Mouse (Mus musculus) forebrain, embryonic 14.5 days (tissue): ENCODE measurements at regions not wholly inside any gene's neighbourhood (a gene's known extent, or its start where the extent isn't known, plus 50 kb on each side); places are given as distances from the start of the nearest gene placed in this dataset.
A peak's percentile ranks its signal among the peaks of the same experiment; 100 is the strongest.

Source experiments
- ATAC-seq: fragments of 200-750 bp; cut with Nextera tagmentation; 2 replicates; pipeline ENCODE4 v1.8.0; 2017; ENCODE audit warnings: mild to moderate bottlenecking, moderate library complexity
- DNase-seq: peaks from one replicate; pipeline ENCODE4 v3.0.0-alpha.2; 2015; ENCODE audit warnings: low spot score
- H3K27ac ChIP-seq: fragments of 300-500 bp; sonication (generic); 2 replicates; pipeline ENCODE4 v1.5.1; 2014; ENCODE audit warnings: low read depth, mild to moderate bottlenecking, control low read depth, low read length, moderate library complexity
- H3K27me3 ChIP-seq: fragments of 300-500 bp; sonication (generic); replicated peaks from 2 replicates; pipeline ENCODE4 v1.6.1; 2014; ENCODE audit warnings: low read length, control low read depth, mixed read lengths; ENCODE audit not compliant: control insufficient read depth, insufficient read depth
- H3K36me3 ChIP-seq: fragments of 300-500 bp; sonication (generic); 2 replicates; pipeline ENCODE4 v1.6.1; 2014; ENCODE audit warnings: low read length, control low read depth; ENCODE audit not compliant: control insufficient read depth, insufficient read depth
- H3K4me1 ChIP-seq: fragments of 300-500 bp; sonication (generic); 2 replicates; pipeline ENCODE4 v1.6.1; 2014; ENCODE audit warnings: antibody characterized with exemption, low read length, control low read depth; ENCODE audit not compliant: control insufficient read depth, insufficient read depth
- H3K4me2 ChIP-seq: fragments of 300-500 bp; sonication (generic); 2 replicates; pipeline ENCODE4 v1.6.1; 2014; ENCODE audit warnings: mild to moderate bottlenecking, control low read depth, low read length
- H3K4me3 ChIP-seq: fragments of 300-500 bp; sonication (generic); 2 replicates; pipeline ENCODE4 v1.5.1; 2014; ENCODE audit warnings: low read depth, low read length, control low read depth
- H3K9ac ChIP-seq: fragments of 300-500 bp; sonication (generic); 2 replicates; pipeline ENCODE4 v1.6.1; 2014; ENCODE audit warnings: mild to moderate bottlenecking, low read length, control low read depth, moderate library complexity
- H3K9me3 ChIP-seq: fragments of 300-500 bp; sonication (generic); replicated peaks from 2 replicates; pipeline ENCODE4 v1.6.1; 2016; ENCODE audit warnings: low read length, control low read depth, mixed read lengths; ENCODE audit not compliant: control insufficient read depth
- WGBS: fragments of 180-500 bp; shearing (Covaris S2); extraction: QIAGEN DNeasy Blood & Tissue Kit; methylation state at CpG from one replicate; pipeline ENCODE4 v1.1.7; 2014; 5-methylcytosine and 5-hydroxymethylcytosine counted together

DNA sequence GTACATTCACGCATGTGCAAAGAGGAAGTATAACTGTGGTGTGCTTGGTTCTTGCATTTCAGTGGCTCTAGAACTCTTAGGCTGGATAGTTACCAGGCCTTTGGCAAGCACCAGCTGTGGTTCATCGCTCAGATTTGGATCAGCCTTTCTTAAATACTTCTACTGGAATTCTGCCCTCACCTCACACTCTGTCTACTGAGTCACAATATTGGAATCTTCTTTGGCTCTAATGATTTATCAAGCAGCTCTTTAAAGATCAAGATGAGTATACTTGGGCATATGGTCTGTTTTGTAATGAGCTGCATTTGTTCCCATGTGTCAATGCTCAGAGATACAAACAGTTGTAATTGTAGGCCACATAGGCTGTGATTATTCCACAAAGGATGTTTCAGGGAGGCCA is 197.5 kb downstream of the Icos start:
- no peaks in the 10 kb centered on the region for H3K36me3 ChIP-seq
- DNase-seq (peak; percentile 64), ATAC-seq (no peak)
- no peak overlapping the region for H3K9ac ChIP-seq
- H3K4me3 ChIP-seq, result no peak overlapping the region
- H3K4me1 ChIP-seq, result peaks cover 14% of the 10 kb centered on the region
- H3K27ac ChIP-seq, result no peak overlapping the region
- WGBS, result 80% methylated on average over 2 of the region's 2 CpGs
- no peaks in the 10 kb centered on the region for H3K9me3 ChIP-seq
- H3K27me3 ChIP-seq, result no peaks in the 10 kb centered on the region
- no peak overlapping the region for H3K4me2 ChIP-seq

DNA sequence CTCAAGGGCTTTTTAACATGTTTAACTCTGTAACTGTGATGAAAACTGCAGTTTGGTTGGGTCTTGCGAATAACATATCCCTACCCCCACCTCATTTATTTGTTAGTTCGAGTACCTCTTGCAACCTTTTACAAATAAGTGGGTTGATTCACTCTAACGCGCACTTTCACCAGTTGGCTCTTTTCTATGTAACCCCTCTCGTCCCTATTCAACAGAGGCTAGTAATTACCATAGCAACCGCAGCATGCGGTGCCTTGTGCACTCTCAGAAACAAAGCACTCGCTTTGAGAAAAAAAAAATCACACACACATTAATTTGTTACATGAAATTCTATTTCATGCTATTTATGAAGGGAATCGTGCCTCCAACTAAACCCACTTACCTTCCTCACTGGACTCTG is 201.7 kb downstream of the Icos start:
- ATAC-seq, result peak; percentile 55; the same call in 1 of the 2 replicates
- WGBS, result 2% methylated on average over 9 of the region's 9 CpGs
- DNase-seq, result peak; percentile 80
- H3K4me1 ChIP-seq, result peaks cover 19% of the 10 kb centered on the region
- no peaks in the 10 kb centered on the region for H3K27me3 ChIP-seq
- peak overlapping the region; percentile 33; the same call in 1 of the 2 replicates for H3K9ac ChIP-seq
- H3K27ac ChIP-seq, result peak overlapping the region; percentile 28; the same call in 1 of the 2 replicates
- H3K4me2 ChIP-seq, result peak overlapping the region; percentile 22; the same call in 1 of the 2 replicates
- no peaks in the 10 kb centered on the region for H3K9me3 ChIP-seq
- H3K4me3 ChIP-seq, result no peak overlapping the region
- no peaks in the 10 kb centered on the region for H3K36me3 ChIP-seq

- no peaks in the 10 kb centered on the region for H3K27me3 ChIP-seq
- 0 out of 2 replicates have a peak overlapping the region, but pooled peaks have one; percentile 29 for H3K9ac ChIP-seq
- H3K27ac ChIP-seq, result peak overlapping the region; percentile 40
- no peaks in the 10 kb centered on the region for H3K9me3 ChIP-seq
- ATAC-seq (peak; percentile 92), DNase-seq (peak; percentile 96)
- 22% methylated on average over 15 of the region's 15 CpGs for WGBS
- H3K4me2 ChIP-seq, result peak overlapping the region; percentile 41
- peaks cover 19% of the 10 kb centered on the region for H3K4me1 ChIP-seq
- no peak overlapping the region for H3K4me3 ChIP-seq
- no peaks in the 10 kb centered on the region for H3K36me3 ChIP-seq
Measured at GRCm38 (mm10) chr1:61181099-61181821, 203.5 kb downstream of the Icos start.

DNA sequence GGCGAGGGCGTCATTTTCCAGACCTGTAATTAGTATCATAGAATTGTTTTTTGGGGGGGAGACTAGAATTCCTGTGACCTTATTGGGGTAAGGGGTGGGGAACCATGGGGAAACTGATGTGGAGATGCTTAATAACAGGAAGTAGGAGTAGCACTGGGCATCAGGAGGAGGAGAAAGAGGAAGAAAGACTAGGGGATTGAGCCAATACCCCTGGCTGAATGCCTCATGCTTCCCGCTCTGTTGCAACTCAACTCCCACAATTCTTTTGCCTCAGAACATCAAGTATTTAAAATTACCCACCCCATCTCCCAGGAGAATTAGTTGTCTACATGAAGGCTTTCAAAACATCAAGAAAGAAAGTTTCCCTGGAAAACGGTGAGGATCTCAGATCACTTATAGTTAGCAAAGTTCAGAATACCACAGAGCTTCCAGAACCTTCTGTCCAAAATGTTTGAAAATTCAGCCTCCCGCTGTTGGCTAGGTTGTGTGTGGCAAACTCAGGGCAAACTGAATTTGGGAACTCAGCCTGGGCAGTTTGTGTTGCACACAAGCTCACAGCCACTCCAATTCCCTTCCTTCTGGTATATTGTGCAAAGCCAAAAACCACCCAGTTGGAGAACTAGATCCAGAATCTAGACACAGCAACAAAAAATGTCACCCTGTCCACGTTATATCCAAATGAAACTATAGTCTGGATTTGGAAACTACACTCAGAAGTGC is 209.8 kb downstream of the Icos start:
- Histone ChIP-seq H3K9me3 (no peaks in the 10 kb centered on the region), H3K4me1 (no peaks in the 10 kb centered on the region), H3K4me2 (no peak overlapping the region), H3K27me3 (no peaks in the 10 kb centered on the region), H3K9ac (no peak overlapping the region), H3K4me3 (no peak overlapping the region), H3K27ac (no peak overlapping the region), H3K36me3 (no peaks in the 10 kb centered on the region)
- WGBS, result 85% methylated on average over 6 of the region's 6 CpGs
- DNase-seq, result no peak
- ATAC-seq, result no peak

DNA sequence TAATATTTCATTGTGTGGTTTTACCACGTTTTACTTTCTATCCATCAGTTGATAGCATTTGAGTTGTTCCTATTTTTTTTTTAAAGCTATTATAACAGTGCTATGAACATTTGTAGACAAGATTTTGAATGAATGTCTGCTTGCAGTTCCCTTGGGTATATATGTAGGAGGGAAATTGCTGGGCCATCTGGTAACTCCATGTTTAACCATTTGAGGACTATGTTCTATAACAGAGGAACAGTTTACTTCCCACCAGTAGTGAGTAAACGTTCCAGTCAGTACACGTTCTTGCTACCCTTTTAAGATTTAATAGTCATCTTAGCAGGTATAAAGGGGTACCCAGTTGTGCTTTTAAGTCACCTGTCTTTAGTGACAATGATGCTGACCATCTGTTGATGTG is 213.2 kb downstream of the Icos start:
- Histone ChIP-seq H3K9me3 (no peaks in the 10 kb centered on the region), H3K4me2 (no peak overlapping the region), H3K4me3 (no peak overlapping the region), H3K27ac (no peak overlapping the region), H3K27me3 (no peaks in the 10 kb centered on the region), H3K9ac (no peak overlapping the region), H3K4me1 (no peaks in the 10 kb centered on the region), H3K36me3 (no peaks in the 10 kb centered on the region)
- ATAC-seq (no peak), DNase-seq (no peak)
- 83% methylated on average over 3 of the region's 3 CpGs for WGBS

- no peak overlapping the region for H3K4me2 ChIP-seq
- peaks cover 16% of the 10 kb centered on the region for H3K4me1 ChIP-seq
- H3K36me3 ChIP-seq, result no peaks in the 10 kb centered on the region
- no peaks in the 10 kb centered on the region for H3K9me3 ChIP-seq
- peak overlapping the region; percentile 18; the same call in 1 of the 2 replicates for H3K27ac ChIP-seq
- no peak for ATAC-seq
- H3K9ac ChIP-seq, result no peak overlapping the region
- H3K27me3 ChIP-seq, result no peaks in the 10 kb centered on the region
- 60% methylated on average over 3 of the region's 3 CpGs for WGBS
- peak; percentile 77 for DNase-seq
- no peak overlapping the region for H3K4me3 ChIP-seq
Measured at GRCm38 (mm10) chr1:61198549-61199062, 220.9 kb downstream of the Icos start.

DNA sequence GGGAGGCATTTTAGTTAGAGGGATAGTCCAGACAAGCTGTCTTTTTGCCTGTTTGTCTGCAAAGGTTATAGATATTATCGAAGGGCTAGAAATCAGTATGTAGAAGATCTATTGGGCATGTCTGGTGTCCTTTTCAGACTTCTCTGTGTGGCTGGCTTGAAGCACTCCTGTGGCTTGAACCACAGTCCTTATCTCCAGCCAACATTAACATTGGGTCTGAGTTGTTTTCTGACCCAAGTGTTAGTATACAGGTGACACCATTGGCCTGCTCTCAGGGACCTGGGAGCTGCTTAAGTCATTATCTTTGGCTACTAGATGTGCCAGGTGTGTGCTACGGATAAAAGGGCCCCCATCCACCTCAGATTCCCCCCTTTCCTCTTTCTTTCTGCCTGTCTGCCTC is 223.3 kb downstream of the Icos start:
- Histone ChIP-seq H3K4me3 (no peak overlapping the region), H3K27ac (no peak overlapping the region), H3K27me3 (no peaks in the 10 kb centered on the region), H3K36me3 (no peaks in the 10 kb centered on the region), H3K9me3 (no peaks in the 10 kb centered on the region), H3K4me1 (peaks cover 22% of the 10 kb centered on the region), H3K9ac (no peak overlapping the region), H3K4me2 (no peak overlapping the region)
- DNase-seq (no peak), ATAC-seq (no peak)
- WGBS, result 78% methylated on average over 2 of the region's 2 CpGs

DNA sequence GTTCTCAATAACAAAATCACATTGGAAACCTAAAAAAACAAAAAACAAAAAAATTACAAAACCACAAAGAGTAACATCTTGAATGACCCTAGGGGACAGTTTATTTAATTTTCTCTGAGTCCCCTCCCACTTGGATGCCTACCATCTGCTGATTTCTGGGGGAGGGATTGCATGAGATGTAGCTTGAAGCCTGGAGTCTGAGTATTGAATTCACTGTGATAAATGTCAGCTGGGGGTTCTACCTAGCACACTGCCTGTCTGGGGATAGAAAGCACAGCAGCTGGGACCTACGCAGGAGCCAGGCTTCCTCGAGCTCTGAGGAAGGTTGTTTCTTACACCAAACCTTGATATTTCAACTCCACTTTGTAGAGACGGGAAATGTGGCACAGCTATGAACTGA is 224.4 kb downstream of the Icos start:
- WGBS, result 69% methylated on average over 3 of the region's 3 CpGs
- Histone ChIP-seq H3K9ac (no peak overlapping the region), H3K4me1 (peaks cover 22% of the 10 kb centered on the region), H3K27me3 (no peaks in the 10 kb centered on the region), H3K4me2 (no peak overlapping the region), H3K4me3 (no peak overlapping the region), H3K36me3 (no peaks in the 10 kb centered on the region), H3K9me3 (no peaks in the 10 kb centered on the region), H3K27ac (no peak overlapping the region)
- no peak for DNase-seq
- ATAC-seq, result no peak

DNA sequence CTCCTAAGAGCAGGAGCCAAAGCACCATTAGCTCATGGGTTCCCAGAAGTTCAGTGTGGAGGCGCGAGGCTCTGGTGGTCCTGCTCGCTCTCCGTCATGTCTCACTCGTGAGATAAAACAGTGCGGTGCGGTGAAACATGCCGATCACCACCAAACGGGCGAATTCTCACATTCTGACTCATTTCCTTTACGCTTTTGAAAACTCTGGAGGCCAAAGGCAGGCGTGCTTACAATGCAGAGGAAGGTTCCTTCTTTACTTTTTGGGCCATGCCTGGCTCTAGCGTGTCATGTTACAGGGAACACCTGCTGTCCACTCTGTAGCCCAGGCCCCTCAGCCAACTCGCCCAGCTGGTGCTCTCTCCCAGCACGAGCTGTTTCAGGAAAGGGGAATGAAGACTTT is 225.4 kb downstream of the Icos start:
- ATAC-seq (peak; percentile 79), DNase-seq (peak; percentile 69)
- H3K4me3 ChIP-seq, result no peak overlapping the region
- no peaks in the 10 kb centered on the region for H3K27me3 ChIP-seq
- WGBS, result 18% methylated on average over 15 of the region's 15 CpGs
- H3K27ac ChIP-seq, result peak overlapping the region; percentile 69
- no peaks in the 10 kb centered on the region for H3K36me3 ChIP-seq
- no peak overlapping the region for H3K9ac ChIP-seq
- H3K9me3 ChIP-seq, result no peaks in the 10 kb centered on the region
- H3K4me1 ChIP-seq, result peaks cover 22% of the 10 kb centered on the region
- peak overlapping the region; percentile 30 for H3K4me2 ChIP-seq
